Mouse (Mus musculus) forebrain, postnatal 0 days (tissue): ENCODE data around the gene Myo1d. TPM values are rescaled to one million over a fixed set of nuclear protein-coding genes. Genes with fewer than 3 reads are reported as not detected.
A peak's percentile ranks its signal among the peaks of the same experiment; 100 is the strongest.

Experiments used
- ATAC-seq: fragments of 200-750 bp; cut with Nextera tagmentation; 2 replicates; pipeline ENCODE4 v1.8.0; 2017; ENCODE audit warnings: mild to moderate bottlenecking, moderate library complexity
- DNase-seq: peaks from one replicate; pipeline ENCODE4 v3.0.0-alpha.2; 2015
- H3K27ac ChIP-seq: fragments of 300-500 bp; sonication (generic); 2 replicates; pipeline ENCODE4 v1.5.1; 2014; ENCODE audit warnings: low read depth, mild to moderate bottlenecking, antibody characterized with exemption, low read length, moderate library complexity, mixed read lengths
- H3K27me3 ChIP-seq: fragments of 300-500 bp; sonication (generic); 2 replicates; pipeline ENCODE4 v1.6.1; 2014; ENCODE audit warnings: mild to moderate bottlenecking, low read length, mixed read lengths; ENCODE audit not compliant: insufficient read depth
- H3K36me3 ChIP-seq: fragments of 300-500 bp; sonication (generic); 2 replicates; pipeline ENCODE4 v1.6.1; 2014; ENCODE audit warnings: mild to moderate bottlenecking, moderate library complexity; ENCODE audit not compliant: insufficient read depth
- H3K4me1 ChIP-seq: fragments of 300-500 bp; sonication (generic); 2 replicates; pipeline ENCODE4 v1.6.1; 2014; ENCODE audit warnings: antibody characterized with exemption; ENCODE audit not compliant: insufficient read depth
- H3K4me2 ChIP-seq: fragments of 300-500 bp; sonication (generic); 2 replicates; pipeline ENCODE4 v1.6.1; 2014; ENCODE audit warnings: low read depth, mild to moderate bottlenecking, moderate library complexity
- H3K4me3 ChIP-seq: fragments of 300-500 bp; sonication (generic); 2 replicates; pipeline ENCODE4 v1.5.1; 2014; ENCODE audit warnings: low read depth, low read length, mixed read lengths
- H3K9ac ChIP-seq: fragments of 300-500 bp; sonication (generic); 2 replicates; pipeline ENCODE4 v1.6.1; 2014; ENCODE audit warnings: mild to moderate bottlenecking
- H3K9me3 ChIP-seq: fragments of 300-500 bp; sonication (generic); 2 replicates; pipeline ENCODE4 v1.6.1; 2016; ENCODE audit warnings: low read length
- CTCF ChIP-seq: sonication (generic); IDR thresholded peaks from 2 replicates; pipeline ENCODE4 v1.5.1; 2016; ENCODE audit warnings: antibody characterized with exemption, control low read depth, low read depth
- WGBS: fragments of 180-500 bp; shearing (Covaris S2); extraction: QIAGEN DNeasy Blood & Tissue Kit; methylation state at CpG from one replicate; pipeline ENCODE4 v1.1.7; 2014; 5-methylcytosine and 5-hydroxymethylcytosine counted together
- polyA plus RNA-seq: library from polyadenylated mRNA; unstranded; fragments of >200 nt; fragmentation: Nextera tagmentation; extraction: Ambion mirVana; gene quantifications from 2 replicates; pipeline ENCODE4 v1.2.1, GENCODE M21; 2015
- total RNA-seq: library from RNA; depleted of rRNA; stranded (reverse); fragments of >200 nt; gene quantifications from 2 replicates; pipeline ENCODE4 v1.2.3, GENCODE M21; 2014

The Myo1d gene
- total and polyA plus RNA-seq, 2 experiments from 2014 or later: 1.2 to 3.4 TPM

DNA sequence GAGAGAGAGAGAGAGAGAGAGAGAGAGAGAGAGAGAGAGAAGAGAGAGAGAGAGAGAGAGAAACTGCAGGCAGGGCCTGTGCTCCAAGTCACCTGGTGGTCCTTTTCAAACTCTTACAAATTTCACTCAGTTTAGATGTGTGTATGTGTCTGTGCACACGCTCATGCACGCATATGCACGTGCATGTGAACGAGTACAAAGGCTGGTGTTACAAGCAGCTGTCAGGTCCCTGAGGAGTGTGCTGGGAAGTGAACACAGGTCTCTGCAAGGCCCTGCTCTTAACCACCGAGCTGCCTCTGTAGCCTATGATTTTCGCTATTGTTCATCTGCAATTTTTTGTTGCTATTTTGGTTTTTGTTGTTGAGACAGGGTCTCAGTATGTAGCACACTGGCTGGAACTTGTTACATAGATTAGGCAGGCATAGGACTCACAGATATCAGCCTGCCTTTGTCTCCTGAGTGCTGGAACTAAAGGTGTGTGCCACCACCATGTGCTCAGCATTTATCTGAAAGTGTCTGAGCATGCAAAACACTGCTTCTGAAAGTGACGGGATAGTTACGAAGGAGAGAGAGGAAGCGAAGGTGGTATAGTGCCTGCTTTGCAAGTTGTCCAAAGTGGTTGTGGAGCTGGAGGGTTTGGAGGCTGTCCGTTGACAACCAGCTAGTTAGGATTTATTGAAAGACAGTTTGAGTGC lies 282.5 kb downstream of the Myo1d start:
- Histone ChIP-seq H3K4me2 (no peak overlapping the region), H3K9ac (no peak overlapping the region), H3K4me1 (peaks cover 10% of the 10 kb centered on the region; the same call in 1 of the 2 replicates), H3K27me3 (no peaks in the 10 kb centered on the region), H3K27ac (no peak overlapping the region), H3K36me3 (no peaks in the 10 kb centered on the region), H3K9me3 (no peaks in the 10 kb centered on the region), H3K4me3 (no peak overlapping the region)
- WGBS: 80% methylated on average over 10 of the region's 10 CpGs
- ATAC-seq: no peak
- no peak for TF ChIP-seq CTCF
- no peak for DNase-seq

- no peaks in the 10 kb centered on the region for H3K27me3 ChIP-seq
- no peak overlapping the region for H3K4me3 ChIP-seq
- H3K9me3 ChIP-seq: no peaks in the 10 kb centered on the region
- DNase-seq (no peak), ATAC-seq (no peak)
- no peak overlapping the region for H3K4me2 ChIP-seq
- H3K36me3 ChIP-seq: no peaks in the 10 kb centered on the region
- H3K27ac ChIP-seq: no peak overlapping the region
- 80% methylated on average over 1 of the region's 1 CpGs for WGBS
- H3K9ac ChIP-seq: no peak overlapping the region
- H3K4me1 ChIP-seq: peaks cover 10% of the 10 kb centered on the region; the same call in 1 of the 2 replicates
- TF ChIP-seq CTCF: no peak
Observed at GRCm38 (mm10) chr11:80496640-80497039, 283.2 kb downstream of the Myo1d start.

GRCm38 (mm10) chr11:80495972-80496371 lies 283.9 kb downstream of the Myo1d start:
- H3K9ac ChIP-seq: no peak overlapping the region
- no peak overlapping the region for H3K27ac ChIP-seq
- peaks cover 10% of the 10 kb centered on the region; the same call in 1 of the 2 replicates for H3K4me1 ChIP-seq
- WGBS: 88% methylated on average over 6 of the region's 6 CpGs
- H3K9me3 ChIP-seq: no peaks in the 10 kb centered on the region
- DNase-seq: no peak
- H3K27me3 ChIP-seq: no peaks in the 10 kb centered on the region
- no peak for ATAC-seq
- no peak for TF ChIP-seq CTCF
- H3K4me2 ChIP-seq: no peak overlapping the region
- H3K4me3 ChIP-seq: no peak overlapping the region
- H3K36me3 ChIP-seq: no peaks in the 10 kb centered on the region

DNA sequence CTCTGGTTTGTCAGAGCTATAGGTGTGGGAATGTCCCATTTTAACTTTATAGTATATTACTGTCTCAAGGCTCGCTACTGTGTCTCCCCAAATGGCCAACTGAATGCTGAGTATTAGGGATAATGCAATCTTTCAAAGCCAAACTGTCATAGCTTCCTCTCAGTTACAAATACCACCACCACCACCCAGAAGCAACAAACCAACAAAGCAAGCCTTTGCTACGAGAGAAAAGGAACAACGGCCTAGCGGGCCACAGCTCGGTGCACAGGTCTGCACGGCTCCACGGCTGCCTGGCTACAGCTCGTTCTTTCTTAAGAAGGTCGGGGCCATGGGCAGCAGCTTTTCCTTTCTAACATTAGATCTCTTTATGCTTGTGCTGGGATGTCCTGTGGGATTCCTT lies 285.0 kb downstream of the Myo1d start:
- no peaks in the 10 kb centered on the region for H3K36me3 ChIP-seq
- peaks cover 10% of the 10 kb centered on the region for H3K4me1 ChIP-seq
- no peak overlapping the region for H3K9ac ChIP-seq
- no peak overlapping the region for H3K4me2 ChIP-seq
- H3K27ac ChIP-seq: no peak overlapping the region
- no peak for ATAC-seq
- 52% methylated on average over 9 of the region's 9 CpGs for WGBS
- no peaks in the 10 kb centered on the region for H3K27me3 ChIP-seq
- no peaks in the 10 kb centered on the region for H3K9me3 ChIP-seq
- TF ChIP-seq CTCF: no peak
- DNase-seq: no peak
- H3K4me3 ChIP-seq: no peak overlapping the region

DNA sequence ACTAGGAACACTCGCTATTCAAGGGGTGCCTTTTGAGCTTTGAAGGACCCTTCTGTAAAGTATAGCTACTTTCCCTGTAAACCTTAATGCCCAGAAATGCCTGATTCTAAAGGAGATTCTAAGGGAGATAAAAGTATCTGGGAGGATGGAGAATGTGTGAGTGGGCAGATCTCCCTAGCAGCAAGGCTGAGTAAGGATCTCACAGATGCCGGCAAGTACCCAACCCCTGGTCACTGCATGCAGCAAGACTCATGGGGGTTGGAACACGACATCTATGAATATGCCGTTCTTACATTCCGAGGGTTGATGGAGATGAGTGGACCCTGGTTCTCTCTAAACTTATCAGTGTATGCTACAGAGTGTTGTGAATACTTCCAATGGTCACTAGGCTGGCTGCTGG lies 286.6 kb downstream of the Myo1d start:
- Histone ChIP-seq H3K27ac (no peak overlapping the region), H3K4me3 (no peak overlapping the region), H3K4me1 (peaks cover 11% of the 10 kb centered on the region), H3K36me3 (no peaks in the 10 kb centered on the region), H3K27me3 (no peaks in the 10 kb centered on the region), H3K9ac (no peak overlapping the region), H3K4me2 (no peak overlapping the region), H3K9me3 (no peaks in the 10 kb centered on the region)
- no peak for TF ChIP-seq CTCF
- DNase-seq (no peak), ATAC-seq (no peak)
- 92% methylated on average over 5 of the region's 5 CpGs for WGBS

DNA sequence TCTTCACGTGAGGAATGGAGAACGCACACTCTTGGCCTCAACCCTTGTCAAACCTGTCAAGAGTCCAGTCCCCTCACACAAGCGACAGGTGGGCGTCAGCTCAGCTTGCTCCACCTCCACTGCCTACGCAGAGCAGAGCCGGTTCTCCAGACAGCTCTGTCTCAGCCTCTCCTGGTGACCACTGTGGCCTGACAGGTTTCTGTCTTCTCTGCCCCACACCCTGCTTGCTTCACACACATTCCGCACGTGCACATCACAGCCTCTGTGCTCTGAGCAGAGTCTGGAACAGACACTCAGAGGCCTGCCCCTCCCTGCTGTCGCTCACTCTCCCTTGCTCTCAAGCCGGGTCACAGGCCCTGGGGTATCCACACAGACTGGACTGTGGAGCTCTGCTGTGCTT lies 289.0 kb downstream of the Myo1d start:
- ATAC-seq (no peak), DNase-seq (no peak)
- Histone ChIP-seq H3K27me3 (no peaks in the 10 kb centered on the region), H3K27ac (no peak overlapping the region), H3K9me3 (no peaks in the 10 kb centered on the region), H3K4me3 (no peak overlapping the region), H3K4me1 (peaks cover 13% of the 10 kb centered on the region), H3K4me2 (no peak overlapping the region), H3K9ac (no peak overlapping the region), H3K36me3 (no peaks in the 10 kb centered on the region)
- 78% methylated on average over 10 of the region's 10 CpGs for WGBS
- TF ChIP-seq CTCF: no peak

GRCm38 (mm10) chr11:80489882-80490196 lies 290.0 kb downstream of the Myo1d start:
- Histone ChIP-seq H3K4me2 (no peak overlapping the region), H3K36me3 (no peaks in the 10 kb centered on the region), H3K9ac (no peak overlapping the region), H3K4me1 (peaks cover 14% of the 10 kb centered on the region), H3K9me3 (no peaks in the 10 kb centered on the region), H3K27me3 (no peaks in the 10 kb centered on the region), H3K4me3 (no peak overlapping the region), H3K27ac (peak overlapping the region; percentile 64)
- no peak for ATAC-seq
- WGBS: 46% methylated on average over 5 of the region's 5 CpGs
- TF ChIP-seq CTCF: no peak
- no peak for DNase-seq
